Mouse (Mus musculus) skeletal muscle tissue, adult 2 months (tissue): ENCODE measurements around the gene Supt20.
A peak's percentile ranks its signal among the peaks of the same experiment; 100 is the strongest.
"Not testable (repeated sequence)": the region's sequence is repeated elsewhere in the genome, so short reads cannot be mapped to it uniquely, and the experiment has no call there.

Source experiments
- DNase-seq: peaks from one replicate; pipeline ENCODE4 v3.0.0-alpha.2; 2012; ENCODE audit warnings: low read depth, low spot score

Supt20 gene

DNA sequence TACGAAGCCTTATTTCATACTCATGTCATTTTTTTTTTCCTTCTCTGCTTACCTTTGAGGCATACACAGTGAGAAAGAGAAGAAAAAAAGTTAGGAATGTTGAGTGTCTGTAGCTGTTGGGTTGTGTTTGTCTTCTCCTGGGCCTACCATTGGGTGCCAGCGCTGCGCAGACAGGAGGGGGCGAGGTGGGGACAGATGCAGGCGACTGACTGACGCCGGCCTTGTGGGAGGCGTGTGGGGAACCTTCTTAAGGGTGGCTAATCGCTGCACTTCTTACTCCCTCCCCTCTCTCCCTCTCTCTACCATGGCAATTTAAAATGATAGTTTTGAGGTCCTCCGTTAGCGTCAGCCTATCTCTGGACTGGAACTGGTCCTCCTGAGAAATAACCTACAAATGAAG, 63.5 kb downstream of the Supt20 start:
- DNase-seq: no peak

DNA sequence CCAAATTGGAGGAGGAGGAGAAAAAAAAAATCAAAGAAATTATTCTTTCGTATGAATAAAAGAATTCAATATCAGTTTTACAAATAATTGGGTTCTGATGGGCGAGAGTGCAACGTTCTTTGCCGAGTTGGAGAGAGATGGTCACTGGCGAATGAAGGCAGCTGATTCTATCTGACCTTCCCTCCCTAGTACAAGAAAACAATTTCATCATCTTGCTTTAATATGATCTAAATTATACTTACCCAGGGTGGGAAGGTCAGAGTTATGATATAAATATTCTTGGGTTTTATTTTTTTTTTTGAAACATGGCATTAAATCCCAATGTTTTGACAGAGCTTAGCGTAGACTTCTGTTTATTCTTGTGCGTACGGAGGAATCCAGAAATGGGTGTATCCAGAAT, 64.8 kb downstream of the Supt20 start:
- no peak for DNase-seq

DNA sequence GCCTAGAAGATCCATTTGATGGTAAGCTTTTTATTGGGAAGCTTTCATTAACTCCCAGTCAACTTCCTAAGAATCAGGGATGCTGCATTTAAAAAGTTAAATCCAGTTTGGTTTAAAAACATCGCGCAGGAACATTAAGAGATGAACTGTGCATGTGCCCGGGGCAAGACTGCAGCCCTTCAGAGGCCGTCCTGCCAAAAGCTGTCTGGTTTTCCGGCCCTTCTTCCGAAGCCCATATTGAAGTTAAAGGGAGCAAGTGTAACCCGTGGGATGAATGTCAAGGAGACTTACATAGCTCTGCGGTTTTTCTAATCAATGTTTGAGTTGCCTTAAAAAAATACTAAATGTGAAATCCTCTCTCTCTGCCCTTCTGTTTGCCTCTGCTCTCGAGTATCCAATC, 66.6 kb downstream of the Supt20 start:
- DNase-seq: no peak

DNA sequence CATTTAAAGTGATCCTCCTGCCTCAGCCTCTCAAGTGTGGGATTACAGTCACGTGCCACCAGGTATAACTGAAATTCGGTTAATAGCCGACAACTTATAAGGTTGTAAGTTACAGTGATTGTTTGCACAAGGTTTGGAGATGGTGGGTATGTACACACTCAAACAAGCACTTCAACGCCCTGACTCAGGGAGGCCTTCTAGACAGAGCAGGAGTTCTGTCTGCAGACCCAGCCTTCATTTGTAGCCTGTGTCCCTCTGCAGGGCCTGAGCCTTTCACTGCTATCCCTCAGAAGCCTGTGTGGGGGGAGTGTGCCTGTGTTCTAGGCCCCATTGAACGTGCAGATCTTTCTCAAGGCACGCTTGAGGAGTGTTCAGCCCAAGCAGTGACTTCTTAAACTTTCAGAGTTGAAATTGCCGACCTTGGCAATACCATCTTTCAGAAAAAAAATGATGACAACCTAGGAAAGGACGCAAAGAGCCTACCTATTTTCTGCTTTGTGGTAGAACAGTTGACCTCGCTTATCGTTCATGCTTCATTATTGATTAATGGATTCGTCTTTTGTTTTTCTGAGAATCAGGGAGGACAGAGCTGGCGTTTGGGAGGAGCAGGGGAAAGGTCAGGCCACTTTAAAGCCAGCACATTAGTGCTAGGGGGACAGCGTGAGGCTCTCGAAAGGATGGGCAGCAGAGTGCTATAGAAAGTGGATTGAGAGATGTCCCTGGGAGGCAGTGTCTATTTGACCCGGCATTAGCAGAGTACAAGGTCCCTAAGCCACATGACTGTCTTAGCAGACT, 67.9 kb downstream of the Supt20 start:
- DNase-seq: no peak

DNA sequence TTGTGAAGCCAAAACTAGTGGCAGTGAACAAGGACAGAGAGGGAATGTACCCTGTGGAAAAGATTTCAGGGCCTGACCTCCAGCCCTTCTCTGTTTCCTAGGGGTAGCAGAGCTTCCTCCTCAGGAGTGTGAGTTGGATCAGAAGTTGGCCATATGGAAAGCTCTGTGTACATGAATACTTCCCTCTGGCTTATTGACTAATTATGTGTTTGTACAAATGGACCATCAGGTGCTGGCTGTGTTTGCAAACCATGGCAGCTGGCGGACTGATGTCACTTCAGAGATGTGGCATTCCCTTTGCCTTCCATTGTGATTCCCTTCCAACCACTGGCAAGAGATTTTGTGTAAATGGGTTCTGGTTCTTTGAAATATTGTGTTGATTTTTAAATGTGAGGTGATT, 68.7 kb downstream of the Supt20 start:
- no peak for DNase-seq

DNA sequence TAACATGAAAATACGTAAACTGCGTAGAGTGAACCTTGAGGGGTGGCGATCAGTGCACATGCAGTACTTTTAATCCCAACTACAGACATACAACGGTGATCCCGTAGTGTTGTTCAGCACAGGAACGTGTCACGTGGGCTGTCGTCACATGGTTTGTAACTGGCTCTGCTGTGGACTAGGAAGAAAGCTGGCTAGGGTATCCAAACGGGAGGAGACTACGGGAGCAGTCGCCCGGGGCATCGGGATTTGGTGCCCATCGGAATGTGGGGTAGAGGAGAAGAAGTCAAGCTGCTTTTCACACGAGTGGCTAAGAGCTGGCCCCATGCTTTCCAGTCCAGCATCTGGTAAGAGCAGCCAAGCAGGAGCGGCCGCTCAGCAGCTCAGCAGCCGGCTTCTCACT, 71.8 kb downstream of the Supt20 start:
- peak; percentile 28 for DNase-seq

DNA sequence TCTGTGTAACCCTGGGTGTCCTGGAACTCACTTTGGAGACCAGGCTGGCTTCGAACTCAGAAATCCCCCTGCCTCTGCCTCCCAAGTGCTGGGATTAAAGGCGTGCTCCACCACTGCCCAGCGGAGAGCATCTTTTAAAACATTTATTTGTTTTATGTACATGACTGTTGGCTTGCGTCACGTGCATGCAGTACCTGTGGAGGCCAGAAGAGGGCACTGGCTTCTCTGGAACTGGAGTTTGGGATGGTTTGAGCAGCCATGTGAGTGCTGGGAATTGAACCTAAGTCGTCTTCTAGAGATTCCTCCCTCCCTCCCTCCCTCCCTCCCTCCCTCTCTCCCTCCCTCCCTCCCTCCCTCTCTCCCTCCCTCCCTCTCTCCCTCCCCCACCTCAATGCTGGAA, 72.9 kb downstream of the Supt20 start:
- DNase-seq: not testable (repeated sequence)

DNA sequence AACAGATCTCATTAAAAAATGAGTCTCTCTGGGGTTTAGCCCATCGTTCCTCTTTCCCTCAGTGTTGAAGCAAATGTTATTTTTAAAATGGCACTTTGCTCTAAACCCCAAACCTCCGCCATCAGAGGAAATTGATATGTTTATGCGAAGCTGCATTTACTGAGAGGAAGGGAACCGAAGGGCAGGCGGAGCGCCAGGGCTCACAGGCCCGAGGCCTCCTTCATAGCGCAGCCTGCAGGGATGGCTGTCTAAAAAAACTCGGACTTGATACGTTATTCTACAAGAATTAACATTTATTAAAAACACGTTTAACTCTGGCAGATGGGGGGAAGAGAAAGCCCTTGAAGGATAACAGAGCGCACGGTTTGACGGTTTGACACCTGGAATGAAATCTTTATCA, 73.4 kb downstream of the Supt20 start:
- no peak for DNase-seq

DNA sequence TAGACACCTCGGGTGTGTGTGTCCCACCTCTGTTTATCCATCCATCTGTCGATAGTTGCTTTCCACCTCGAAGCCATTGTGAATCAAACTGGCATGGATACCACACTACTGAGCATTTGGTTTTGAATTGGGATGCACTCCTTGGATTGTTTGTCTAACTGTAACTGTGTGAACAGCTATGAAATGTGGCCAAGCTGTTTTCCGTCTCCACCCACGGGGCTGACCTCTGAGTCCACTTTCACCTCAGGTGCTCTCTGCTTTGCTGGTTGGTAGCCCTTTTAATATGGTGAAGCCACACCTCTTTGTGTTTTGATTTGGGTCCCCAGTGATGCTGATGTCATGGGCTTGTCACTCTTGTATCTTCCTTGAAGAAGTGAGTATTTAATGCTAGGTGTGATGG, 74.2 kb downstream of the Supt20 start:
- DNase-seq: no peak

DNA sequence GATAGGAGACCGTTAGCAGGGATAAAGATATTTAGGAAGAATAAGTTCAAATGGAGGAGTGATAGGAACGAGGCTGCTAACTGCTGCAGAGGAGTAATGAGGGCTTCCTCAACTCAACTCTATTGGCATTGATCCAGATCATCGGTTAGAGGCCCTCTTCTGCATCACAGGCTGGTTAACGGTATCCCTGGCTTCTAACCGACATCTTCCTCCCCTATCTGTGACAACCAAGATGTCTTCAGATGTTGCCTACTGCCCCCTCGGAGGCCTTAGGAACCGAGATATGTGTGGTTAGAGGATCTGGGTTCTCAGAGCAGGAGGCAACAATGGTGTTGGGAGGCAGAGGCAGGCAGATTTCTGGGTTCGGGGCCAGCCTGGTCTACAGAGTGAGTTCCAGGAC, 76.0 kb downstream of the Supt20 start:
- DNase-seq: no peak

DNA sequence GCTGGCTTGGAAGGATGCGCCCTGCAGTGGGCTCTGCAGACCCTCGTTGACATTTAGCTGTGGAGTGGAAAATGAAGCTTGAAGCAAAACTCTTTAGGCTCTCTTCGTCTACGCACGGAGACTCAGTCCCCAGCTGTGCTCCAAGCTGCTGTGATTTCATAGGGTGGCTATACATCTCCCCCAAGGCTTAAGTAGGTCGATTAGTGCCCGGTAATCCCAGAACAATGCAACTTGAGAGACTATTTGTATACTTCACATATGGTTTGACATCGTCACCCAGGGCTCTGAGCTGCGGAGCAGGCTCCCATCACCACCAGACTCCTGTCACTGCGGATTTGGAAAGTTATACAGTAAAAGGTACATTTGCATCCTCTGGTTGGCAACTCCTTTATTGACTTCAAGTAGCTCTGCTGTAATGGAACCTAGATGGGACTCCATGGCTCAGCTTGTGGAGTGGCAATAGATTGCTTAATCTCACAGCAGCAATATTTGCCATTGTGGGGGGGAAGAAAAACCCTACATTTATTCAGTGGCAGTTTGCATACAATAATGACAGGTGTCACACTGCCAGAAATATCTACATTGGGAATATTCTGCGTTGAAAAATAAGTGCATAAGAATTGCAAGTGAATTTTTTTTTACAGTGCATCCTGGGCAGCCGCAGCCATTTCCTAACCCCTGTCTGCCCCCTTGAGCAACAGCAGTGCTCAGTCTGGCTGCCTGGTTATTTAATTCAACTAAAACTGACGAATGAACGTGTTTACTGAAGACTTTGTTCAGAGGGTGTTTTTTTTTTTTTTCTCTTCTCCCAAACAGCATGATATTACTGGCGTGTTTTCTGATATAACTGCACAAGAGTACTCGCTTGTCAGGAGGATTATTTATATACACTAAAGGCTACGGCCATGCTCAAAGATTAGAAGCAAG, 77.0 kb downstream of the Supt20 start:
- DNase-seq: no peak

DNA sequence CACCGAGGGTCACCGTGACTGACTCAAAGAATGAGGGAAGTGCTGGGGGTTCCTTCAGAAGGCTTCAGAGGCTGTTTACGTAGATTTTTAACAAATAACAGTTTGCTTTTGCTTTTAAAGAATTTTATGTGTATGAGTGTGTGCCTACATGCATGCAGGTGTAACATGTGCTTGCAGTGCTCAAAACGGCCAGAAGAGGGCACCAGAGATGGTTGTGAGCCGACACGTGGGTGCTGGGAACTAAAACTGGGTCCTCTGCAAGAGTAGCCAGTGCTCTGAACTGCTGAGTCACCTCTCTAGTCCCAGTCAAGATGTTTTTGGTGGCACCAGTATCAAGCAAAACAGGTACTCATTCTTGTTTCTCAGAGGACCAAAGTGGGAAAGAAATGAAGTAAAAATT, 81.0 kb downstream of the Supt20 start:
- no peak for DNase-seq

DNA sequence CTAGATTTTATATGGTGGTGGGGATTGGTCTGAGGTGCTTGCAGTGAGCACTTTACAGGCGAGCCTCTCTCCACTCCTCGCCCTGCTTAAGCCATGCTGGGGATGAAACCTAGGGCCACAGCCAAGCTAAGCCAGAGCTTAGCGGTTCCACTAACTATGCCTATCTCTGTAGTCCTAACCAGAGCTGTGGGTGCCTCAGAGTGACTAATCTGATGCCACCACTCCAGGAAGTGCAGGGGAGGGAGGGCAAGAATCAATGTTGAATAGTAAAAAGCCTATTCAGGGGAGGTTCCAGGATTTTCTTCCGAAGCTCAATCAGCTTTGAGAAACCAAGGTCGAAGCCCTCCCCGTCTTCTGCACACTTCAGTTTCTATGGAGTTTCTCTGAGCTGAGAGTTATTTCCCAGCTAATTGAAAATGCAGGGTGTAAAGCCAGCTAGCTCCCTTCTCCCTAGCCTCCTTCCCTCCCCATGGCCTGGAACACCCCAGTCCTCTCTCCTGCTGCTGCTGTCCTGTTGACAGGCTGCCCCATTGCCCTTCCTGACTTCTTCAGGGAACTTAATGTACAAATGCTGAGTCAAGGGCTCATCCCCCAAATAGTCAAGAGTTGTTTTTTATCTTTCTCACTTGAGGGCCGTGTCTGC, 83.5 kb downstream of the Supt20 start:
- no peak for DNase-seq
